Mouse (Mus musculus) lung, postnatal 0 days (tissue): ENCODE data around the gene Tspan9.

ENCODE experiments used
- CTCF ChIP-seq: IDR thresholded peaks from 2 replicates; pipeline ENCODE4 v1.5.1; 2016; ENCODE audit warnings: antibody characterized with exemption, mild to moderate bottlenecking
- EP300 ChIP-seq: IDR thresholded peaks from 2 replicates; pipeline ENCODE4 v1.6.1; 2016; ENCODE audit warnings: antibody characterized with exemption, mild to moderate bottlenecking, control low read depth

- TF ChIP-seq CTCF = peak; percentile 91
- TF ChIP-seq EP300 = no peak
Measured at GRCm38 (mm10) chr6:128032252-128033171, 110.9 kb downstream of the Tspan9 start.
